Mouse (Mus musculus): Measurements from ENCODE around the gene Syce2.
"Not testable (repeated sequence)": the region's sequence is repeated elsewhere in the genome, so short reads cannot be mapped to it uniquely, and the experiment has no call there.

- TF ChIP-seq GATA1, TAL1 (IDR thresholded peaks at IDR 0.05; ENCODE audit: low read length): not testable (repeated sequence)
Measured at GRCm38 (mm10) chr8:84907979-84908378, 36.1 kb downstream of the Syce2 start.

Data from erythroblast, embryonic 14.5 days (primary cell).